Mouse (Mus musculus) forebrain, embryonic 14.5 days (tissue): ENCODE measurements at regions not wholly inside any gene's neighbourhood (a gene's known extent, or its start where the extent isn't known, plus 50 kb on each side); places are given as distances from the start of the nearest gene placed in this dataset.

Experiments used
- ATAC-seq: fragments of 200-750 bp; cut with Nextera tagmentation; 2 replicates; pipeline ENCODE4 v1.8.0; 2017; ENCODE audit warnings: mild to moderate bottlenecking, moderate library complexity
- DNase-seq: peaks from one replicate; pipeline ENCODE4 v3.0.0-alpha.2; 2015; ENCODE audit warnings: low spot score
- H3K27ac ChIP-seq: fragments of 300-500 bp; sonication (generic); 2 replicates; pipeline ENCODE4 v1.5.1; 2014; ENCODE audit warnings: low read depth, mild to moderate bottlenecking, control low read depth, low read length, moderate library complexity
- H3K27me3 ChIP-seq: fragments of 300-500 bp; sonication (generic); replicated peaks from 2 replicates; pipeline ENCODE4 v1.6.1; 2014; ENCODE audit warnings: low read length, control low read depth, mixed read lengths; ENCODE audit not compliant: control insufficient read depth, insufficient read depth
- H3K36me3 ChIP-seq: fragments of 300-500 bp; sonication (generic); 2 replicates; pipeline ENCODE4 v1.6.1; 2014; ENCODE audit warnings: low read length, control low read depth; ENCODE audit not compliant: control insufficient read depth, insufficient read depth
- H3K4me1 ChIP-seq: fragments of 300-500 bp; sonication (generic); 2 replicates; pipeline ENCODE4 v1.6.1; 2014; ENCODE audit warnings: antibody characterized with exemption, low read length, control low read depth; ENCODE audit not compliant: control insufficient read depth, insufficient read depth
- H3K4me2 ChIP-seq: fragments of 300-500 bp; sonication (generic); 2 replicates; pipeline ENCODE4 v1.6.1; 2014; ENCODE audit warnings: mild to moderate bottlenecking, control low read depth, low read length
- H3K4me3 ChIP-seq: fragments of 300-500 bp; sonication (generic); 2 replicates; pipeline ENCODE4 v1.5.1; 2014; ENCODE audit warnings: low read depth, low read length, control low read depth
- H3K9ac ChIP-seq: fragments of 300-500 bp; sonication (generic); 2 replicates; pipeline ENCODE4 v1.6.1; 2014; ENCODE audit warnings: mild to moderate bottlenecking, low read length, control low read depth, moderate library complexity
- H3K9me3 ChIP-seq: fragments of 300-500 bp; sonication (generic); replicated peaks from 2 replicates; pipeline ENCODE4 v1.6.1; 2016; ENCODE audit warnings: low read length, control low read depth, mixed read lengths; ENCODE audit not compliant: control insufficient read depth
- WGBS: fragments of 180-500 bp; shearing (Covaris S2); extraction: QIAGEN DNeasy Blood & Tissue Kit; methylation state at CpG from one replicate; pipeline ENCODE4 v1.1.7; 2014; 5-methylcytosine and 5-hydroxymethylcytosine counted together

- no peaks in the 10 kb centered on the region for H3K27me3 ChIP-seq
- no peak overlapping the region for H3K9ac ChIP-seq
- H3K9me3 ChIP-seq: no peaks in the 10 kb centered on the region
- peak; percentile 73 for ATAC-seq
- DNase-seq: peak; percentile 76
- H3K4me1 ChIP-seq: peaks cover 16% of the 10 kb centered on the region
- no peak overlapping the region for H3K4me3 ChIP-seq
- H3K36me3 ChIP-seq: no peaks in the 10 kb centered on the region
- no peak overlapping the region for H3K4me2 ChIP-seq
- peak overlapping the region; percentile 82 for H3K27ac ChIP-seq
- WGBS: 7% methylated on average over 16 of the region's 16 CpGs
Measured at GRCm38 (mm10) chr6:117253586-117254330, 85.4 kb downstream of the Cxcl12 start.

GRCm38 (mm10) chr6:117254620-117255228 lies 86.4 kb downstream of the Cxcl12 start:
- DNase-seq (peak; percentile 97), ATAC-seq (peak; percentile 87)
- H3K4me3 ChIP-seq: no peak overlapping the region
- no peaks in the 10 kb centered on the region for H3K36me3 ChIP-seq
- 37% methylated on average over 3 of the region's 3 CpGs for WGBS
- no peak overlapping the region for H3K9ac ChIP-seq
- no peaks in the 10 kb centered on the region for H3K9me3 ChIP-seq
- H3K4me1 ChIP-seq: peaks cover 16% of the 10 kb centered on the region
- H3K27me3 ChIP-seq: no peaks in the 10 kb centered on the region
- H3K27ac ChIP-seq: peak overlapping the region; percentile 82
- no peak overlapping the region for H3K4me2 ChIP-seq

- ATAC-seq: no peak
- no peak overlapping the region for H3K4me2 ChIP-seq
- DNase-seq: peak; percentile 23
- no peaks in the 10 kb centered on the region for H3K9me3 ChIP-seq
- 43% methylated on average over 3 of the region's 3 CpGs for WGBS
- no peaks in the 10 kb centered on the region for H3K27me3 ChIP-seq
- H3K9ac ChIP-seq: no peak overlapping the region
- H3K36me3 ChIP-seq: no peaks in the 10 kb centered on the region
- H3K27ac ChIP-seq: peak overlapping the region; percentile 63; the same call in 1 of the 2 replicates
- peaks cover 16% of the 10 kb centered on the region for H3K4me1 ChIP-seq
- no peak overlapping the region for H3K4me3 ChIP-seq
Measured at GRCm38 (mm10) chr6:117255399-117256098, 87.2 kb downstream of the Cxcl12 start.

GRCm38 (mm10) chr6:117256099-117256471 lies 87.8 kb downstream of the Cxcl12 start:
- Histone ChIP-seq H3K9me3 (no peaks in the 10 kb centered on the region), H3K27me3 (no peaks in the 10 kb centered on the region), H3K4me3 (no peak overlapping the region), H3K36me3 (no peaks in the 10 kb centered on the region), H3K9ac (no peak overlapping the region), H3K4me2 (no peak overlapping the region), H3K27ac (no peak overlapping the region), H3K4me1 (peaks cover 16% of the 10 kb centered on the region)
- DNase-seq: no peak
- 82% methylated on average over 2 of the region's 2 CpGs for WGBS
- no peak for ATAC-seq

- no peak for ATAC-seq
- Histone ChIP-seq H3K27ac (no peak overlapping the region), H3K4me2 (no peak overlapping the region), H3K36me3 (no peaks in the 10 kb centered on the region), H3K4me1 (peaks cover 16% of the 10 kb centered on the region), H3K9me3 (no peaks in the 10 kb centered on the region), H3K9ac (no peak overlapping the region), H3K4me3 (no peak overlapping the region), H3K27me3 (no peaks in the 10 kb centered on the region)
- DNase-seq: no peak
- 83% methylated on average over 4 of the region's 4 CpGs for WGBS
Measured at GRCm38 (mm10) chr6:117257591-117257990, 89.3 kb downstream of the Cxcl12 start.

- Histone ChIP-seq H3K4me2 (no peak overlapping the region), H3K27ac (no peak overlapping the region), H3K9me3 (no peaks in the 10 kb centered on the region), H3K36me3 (no peaks in the 10 kb centered on the region), H3K9ac (no peak overlapping the region), H3K4me3 (no peak overlapping the region), H3K4me1 (no peaks in the 10 kb centered on the region), H3K27me3 (no peaks in the 10 kb centered on the region)
- DNase-seq (no peak), ATAC-seq (no peak)
- 79% methylated on average over 1 of the region's 1 CpGs for WGBS
Measured at GRCm38 (mm10) chr6:117267906-117268305, 99.6 kb downstream of the Cxcl12 start.

GRCm38 (mm10) chr6:117268376-117268775 lies 100.0 kb downstream of the Cxcl12 start:
- Histone ChIP-seq H3K9me3 (no peaks in the 10 kb centered on the region), H3K36me3 (no peaks in the 10 kb centered on the region), H3K4me1 (no peaks in the 10 kb centered on the region), H3K27me3 (no peaks in the 10 kb centered on the region), H3K27ac (no peak overlapping the region), H3K9ac (no peak overlapping the region), H3K4me2 (no peak overlapping the region), H3K4me3 (no peak overlapping the region)
- DNase-seq (no peak), ATAC-seq (no peak)
- WGBS: 90% methylated on average over 2 of the region's 2 CpGs

GRCm38 (mm10) chr6:117270261-117270660 lies 101.9 kb downstream of the Cxcl12 start:
- Histone ChIP-seq H3K9ac (no peak overlapping the region), H3K4me3 (no peak overlapping the region), H3K36me3 (no peaks in the 10 kb centered on the region), H3K9me3 (no peaks in the 10 kb centered on the region), H3K27ac (no peak overlapping the region; the same call in 1 of the 2 replicates), H3K4me2 (no peak overlapping the region), H3K27me3 (no peaks in the 10 kb centered on the region), H3K4me1 (no peaks in the 10 kb centered on the region)
- DNase-seq (no peak), ATAC-seq (no peak)
- WGBS: 95% methylated on average over 3 of the region's 3 CpGs
